Mouse (Mus musculus): ENCODE results near the gene Clk3. TPM values are rescaled to one million over a fixed set of nuclear protein-coding genes. Genes with fewer than 3 reads are reported as not detected.

Gene Clk3
- 64.2 and 73.5 TPM in 2 replicates for polyA plus RNA-seq (2014; fragmentation: Nextera tagmentation; extraction: Ambion mirVana)

GRCm38 (mm10) chr9:57765364-57766351, at the start of gene Clk3:
Clk3 (minus strand) TSS chr9:57765860.
- Histone ChIP-seq H3K4me2 (peak within 1 kb of the TSS; percentile 95), H3K4me1 (ENCODE audit: control insufficient read depth, insufficient read depth, low read length) (peaks cover 50% of the 10 kb centered on the region), H3K27ac (ENCODE audit: low read depth, low read length) (peak within 1 kb of the TSS; percentile 99), H3K9me3 (replicated peaks; ENCODE audit: control insufficient read depth, low read length) (no peaks in the 10 kb centered on the region), H3K4me3 (ENCODE audit: low read depth, low read length) (peak within 1 kb of the TSS; percentile 91), H3K36me3 (ENCODE audit: control insufficient read depth, insufficient read depth, low read length) (peaks cover 8% of the 10 kb centered on the region), H3K27me3 (ENCODE audit: control insufficient read depth, insufficient read depth, low read length) (no peaks in the 10 kb centered on the region), H3K9ac (ENCODE audit: low read depth, low read length) (peak within 1 kb of the TSS; percentile 98)
- peak; percentile 28 for ATAC-seq (replicated peaks; ENCODE audit: insufficient number of reproducible peaks, low FRiP score, low TSS enrichment)
- under 1% methylated on average over 87 of the region's 93 CpGs for WGBS (ENCODE audit: insufficient replicate concordance)

GRCm38 (mm10) chr9:57814866-57815265, 49.2 kb upstream of the Clk3 start:
- Histone ChIP-seq H3K4me1 (ENCODE audit: control insufficient read depth, insufficient read depth, low read length) (peaks cover 89% of the 10 kb centered on the region), H3K27ac (ENCODE audit: low read depth, low read length) (peak overlapping the region; percentile 17; the same call in 1 of the 2 replicates), H3K4me3 (ENCODE audit: low read depth, low read length) (no peak overlapping the region), H3K27me3 (ENCODE audit: control insufficient read depth, insufficient read depth, low read length) (no peaks in the 10 kb centered on the region), H3K9ac (ENCODE audit: low read depth, low read length) (no peak overlapping the region), H3K36me3 (ENCODE audit: control insufficient read depth, insufficient read depth, low read length) (no peaks in the 10 kb centered on the region), H3K4me2 (no peak overlapping the region), H3K9me3 (replicated peaks; ENCODE audit: control insufficient read depth, low read length) (no peaks in the 10 kb centered on the region)
- ATAC-seq (replicated peaks; ENCODE audit: insufficient number of reproducible peaks, low FRiP score, low TSS enrichment): no peak
- 14% methylated on average over 3 of the region's 3 CpGs for WGBS (ENCODE audit: insufficient replicate concordance)

GRCm38 (mm10) chr9:57814014-57814413, 48.4 kb upstream of the Clk3 start:
- no peak overlapping the region for H3K4me2 ChIP-seq
- H3K36me3 ChIP-seq (ENCODE audit: control insufficient read depth, insufficient read depth, low read length): no peaks in the 10 kb centered on the region

GRCm38 (mm10) chr9:57811793-57812733, 46.4 kb upstream of the Clk3 start:
- ATAC-seq (replicated peaks; ENCODE audit: insufficient number of reproducible peaks, low FRiP score, low TSS enrichment): no peak
- 11% methylated on average over 8 of the region's 8 CpGs for WGBS (ENCODE audit: insufficient replicate concordance)
- peak overlapping the region; percentile 62 for H3K27ac ChIP-seq (ENCODE audit: low read depth, low read length)
- H3K27me3 ChIP-seq (ENCODE audit: control insufficient read depth, insufficient read depth, low read length): no peaks in the 10 kb centered on the region
- H3K36me3 ChIP-seq (ENCODE audit: control insufficient read depth, insufficient read depth, low read length): no peaks in the 10 kb centered on the region
- H3K4me1 ChIP-seq (ENCODE audit: control insufficient read depth, insufficient read depth, low read length): peaks cover 91% of the 10 kb centered on the region
- no peak overlapping the region; the same call in 1 of the 2 replicates for H3K4me2 ChIP-seq
- peak overlapping the region; percentile 34; the same call in 1 of the 2 replicates for H3K9ac ChIP-seq (ENCODE audit: low read depth, low read length)
- no peak overlapping the region for H3K4me3 ChIP-seq (ENCODE audit: low read depth, low read length)
- no peaks in the 10 kb centered on the region for H3K9me3 ChIP-seq (replicated peaks; ENCODE audit: control insufficient read depth, low read length)

More at GRCm38 (mm10) chr9:57814014-57814413, 48.4 kb upstream of the Clk3 start:
- Histone ChIP-seq H3K27ac (ENCODE audit: low read depth, low read length) (peak overlapping the region; percentile 36; the same call in 1 of the 2 replicates), H3K4me1 (ENCODE audit: control insufficient read depth, insufficient read depth, low read length) (peaks cover 91% of the 10 kb centered on the region), H3K9ac (ENCODE audit: low read depth, low read length) (no peak overlapping the region), H3K27me3 (ENCODE audit: control insufficient read depth, insufficient read depth, low read length) (no peaks in the 10 kb centered on the region), H3K4me3 (ENCODE audit: low read depth, low read length) (no peak overlapping the region), H3K9me3 (replicated peaks; ENCODE audit: control insufficient read depth, low read length) (no peaks in the 10 kb centered on the region)
- ATAC-seq (replicated peaks; ENCODE audit: insufficient number of reproducible peaks, low FRiP score, low TSS enrichment): no peak
- 24% methylated on average over 1 of the region's 1 CpGs for WGBS (ENCODE audit: insufficient replicate concordance)

- 75% methylated on average over 3 of the region's 3 CpGs for WGBS (ENCODE audit: insufficient replicate concordance)
- Histone ChIP-seq H3K4me2 (no peak overlapping the region), H3K4me1 (ENCODE audit: control insufficient read depth, insufficient read depth, low read length) (peaks cover 94% of the 10 kb centered on the region), H3K9me3 (replicated peaks; ENCODE audit: control insufficient read depth, low read length) (no peaks in the 10 kb centered on the region), H3K27ac (ENCODE audit: low read depth, low read length) (no peak overlapping the region), H3K9ac (ENCODE audit: low read depth, low read length) (no peak overlapping the region), H3K27me3 (ENCODE audit: control insufficient read depth, insufficient read depth, low read length) (no peaks in the 10 kb centered on the region), H3K4me3 (ENCODE audit: low read depth, low read length) (no peak overlapping the region), H3K36me3 (ENCODE audit: control insufficient read depth, insufficient read depth, low read length) (no peaks in the 10 kb centered on the region)
- ATAC-seq (replicated peaks; ENCODE audit: insufficient number of reproducible peaks, low FRiP score, low TSS enrichment): no peak
Observed at GRCm38 (mm10) chr9:57810691-57811090, 45.0 kb upstream of the Clk3 start.

GRCm38 (mm10) chr9:57808771-57809310, 43.2 kb upstream of the Clk3 start:
- Histone ChIP-seq H3K4me2 (no peak overlapping the region), H3K27ac (ENCODE audit: low read depth, low read length) (peak overlapping the region; percentile 6; the same call in 1 of the 2 replicates), H3K9ac (ENCODE audit: low read depth, low read length) (peak overlapping the region; percentile 39), H3K4me1 (ENCODE audit: control insufficient read depth, insufficient read depth, low read length) (peaks cover 94% of the 10 kb centered on the region), H3K36me3 (ENCODE audit: control insufficient read depth, insufficient read depth, low read length) (no peaks in the 10 kb centered on the region), H3K4me3 (ENCODE audit: low read depth, low read length) (no peak overlapping the region), H3K27me3 (ENCODE audit: control insufficient read depth, insufficient read depth, low read length) (no peaks in the 10 kb centered on the region), H3K9me3 (replicated peaks; ENCODE audit: control insufficient read depth, low read length) (no peaks in the 10 kb centered on the region)
- no peak for ATAC-seq (replicated peaks; ENCODE audit: insufficient number of reproducible peaks, low FRiP score, low TSS enrichment)
- WGBS (ENCODE audit: insufficient replicate concordance): 56% methylated on average over 5 of the region's 5 CpGs

GRCm38 (mm10) chr9:57807174-57807651, 41.6 kb upstream of the Clk3 start:
- H3K4me3 ChIP-seq (ENCODE audit: low read depth, low read length): no peak overlapping the region
- peak overlapping the region; percentile 22; the same call in 1 of the 2 replicates for H3K9ac ChIP-seq (ENCODE audit: low read depth, low read length)
- peaks cover 95% of the 10 kb centered on the region for H3K4me1 ChIP-seq (ENCODE audit: control insufficient read depth, insufficient read depth, low read length)
- no peak overlapping the region for H3K4me2 ChIP-seq
- WGBS (ENCODE audit: insufficient replicate concordance): 63% methylated on average over 4 of the region's 4 CpGs
- ATAC-seq (replicated peaks; ENCODE audit: insufficient number of reproducible peaks, low FRiP score, low TSS enrichment): no peak
- H3K9me3 ChIP-seq (replicated peaks; ENCODE audit: control insufficient read depth, low read length): no peaks in the 10 kb centered on the region
- no peaks in the 10 kb centered on the region for H3K27me3 ChIP-seq (ENCODE audit: control insufficient read depth, insufficient read depth, low read length)
- no peak overlapping the region for H3K27ac ChIP-seq (ENCODE audit: low read depth, low read length)
- no peaks in the 10 kb centered on the region for H3K36me3 ChIP-seq (ENCODE audit: control insufficient read depth, insufficient read depth, low read length)

GRCm38 (mm10) chr9:57806066-57806481, 40.4 kb upstream of the Clk3 start:
- no peak overlapping the region for H3K27ac ChIP-seq (ENCODE audit: low read depth, low read length)
- no peak overlapping the region for H3K4me3 ChIP-seq (ENCODE audit: low read depth, low read length)
- H3K27me3 ChIP-seq (ENCODE audit: control insufficient read depth, insufficient read depth, low read length): no peaks in the 10 kb centered on the region
- H3K4me1 ChIP-seq (ENCODE audit: control insufficient read depth, insufficient read depth, low read length): peaks cover 88% of the 10 kb centered on the region
- H3K36me3 ChIP-seq (ENCODE audit: control insufficient read depth, insufficient read depth, low read length): no peaks in the 10 kb centered on the region; the same call in 1 of the 2 replicates
- ATAC-seq (replicated peaks; ENCODE audit: insufficient number of reproducible peaks, low FRiP score, low TSS enrichment): no peak
- peak overlapping the region; percentile 16; the same call in 1 of the 2 replicates for H3K9ac ChIP-seq (ENCODE audit: low read depth, low read length)
- 23% methylated on average over 1 of the region's 1 CpGs for WGBS (ENCODE audit: insufficient replicate concordance)
- H3K9me3 ChIP-seq (replicated peaks; ENCODE audit: control insufficient read depth, low read length): no peaks in the 10 kb centered on the region
- no peak overlapping the region for H3K4me2 ChIP-seq
